Mouse (Mus musculus): ENCODE results near the gene Ntrk2. TPM values are rescaled to one million over a fixed set of nuclear protein-coding genes. Genes with fewer than 3 reads are reported as not detected.

Ntrk2 gene
- total and polyA plus RNA-seq, 2 experiments from 2014 or later: 141 to 207 TPM

DNA sequence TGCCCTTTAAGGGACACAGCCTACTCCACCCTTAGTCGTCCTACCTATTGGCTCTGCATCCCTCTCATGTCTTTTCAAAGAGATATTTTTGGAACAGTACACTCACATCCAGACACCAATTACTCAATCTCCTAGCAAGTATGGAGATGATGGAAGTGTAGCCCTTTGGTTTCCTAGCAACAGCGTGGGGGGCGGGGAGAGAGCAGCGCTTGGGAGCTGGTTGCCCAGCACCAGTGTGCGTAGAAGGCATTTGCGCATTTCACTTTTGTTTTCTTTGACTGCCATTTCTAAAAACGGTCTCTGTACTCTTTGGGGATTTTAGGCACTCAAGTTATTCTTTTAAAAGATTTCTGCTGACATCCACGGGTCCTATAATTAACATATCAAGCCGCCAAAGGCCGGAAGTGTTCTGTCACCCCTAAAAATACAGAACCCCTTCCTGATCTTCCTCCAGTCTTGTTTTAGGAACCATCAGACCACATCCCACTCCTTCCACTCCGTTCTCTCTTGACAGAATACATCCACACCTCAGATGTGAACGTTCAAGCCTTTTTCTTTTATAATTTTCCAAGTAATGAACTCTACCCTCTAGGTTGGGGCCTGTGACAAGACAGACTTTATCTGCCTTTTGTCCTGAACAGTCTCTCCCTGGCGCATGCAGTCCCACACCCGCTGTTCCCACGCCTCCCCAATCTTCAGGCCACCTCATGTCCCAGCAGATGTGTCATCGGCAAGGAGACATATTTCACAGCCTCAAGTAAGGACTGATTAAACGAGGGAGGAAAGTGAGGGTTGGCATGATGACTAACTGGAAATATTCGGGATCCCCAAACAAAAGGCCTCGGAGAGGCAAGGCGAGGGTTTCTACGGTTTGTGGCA is 339.5 kb downstream of the Ntrk2 start:
- 28% methylated on average over 21 of the region's 21 CpGs for WGBS
- peak; percentile 94 for DNase-seq (ENCODE audit: low spot score)
- Histone ChIP-seq H3K4me2 (ENCODE audit: low read depth, low read length, poor library complexity, severe bottlenecking) (no peak overlapping the region; the same call in 1 of the 2 replicates), H3K4me3 (ENCODE audit: low read depth, low read length) (no peak overlapping the region), H3K27ac (ENCODE audit: low read depth, low read length) (peak overlapping the region; percentile 84), H3K36me3 (ENCODE audit: insufficient read depth, low read length) (no peaks in the 10 kb centered on the region), H3K9me3 (ENCODE audit: low read length) (no peaks in the 10 kb centered on the region), H3K4me1 (ENCODE audit: insufficient read depth, low read length) (peaks cover 18% of the 10 kb centered on the region), H3K27me3 (ENCODE audit: insufficient read depth, low read length) (no peaks in the 10 kb centered on the region), H3K9ac (replicated peaks; ENCODE audit: low read length, poor library complexity, severe bottlenecking) (no peak overlapping the region)
- ATAC-seq (ENCODE audit: low FRiP score): peak; percentile 86
- TF ChIP-seq CTCF (IDR thresholded peaks at IDR 0.05): no peak

DNA sequence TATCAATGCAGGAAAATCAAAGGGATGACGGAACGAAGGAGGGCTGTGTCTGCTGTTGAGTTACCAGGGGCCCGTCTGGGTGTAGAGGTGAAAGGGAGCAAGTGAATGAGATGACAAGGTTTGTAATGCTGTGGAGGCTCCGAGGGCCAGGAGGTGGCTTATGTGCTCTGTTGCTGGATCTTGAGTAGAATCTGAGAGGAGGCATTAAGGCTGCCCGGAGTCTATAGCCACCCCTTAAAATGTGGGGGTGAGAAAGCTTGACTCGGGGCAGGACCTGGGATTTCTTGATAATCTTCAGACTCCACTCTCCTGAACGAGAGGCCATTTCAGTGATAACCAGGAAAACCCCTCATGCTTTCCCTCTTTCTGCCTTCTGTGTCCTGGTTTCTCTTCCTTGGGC is 340.2 kb downstream of the Ntrk2 start:
- 85% methylated on average over 7 of the region's 7 CpGs for WGBS
- Histone ChIP-seq H3K4me3 (ENCODE audit: low read depth, low read length) (no peak overlapping the region), H3K27me3 (ENCODE audit: insufficient read depth, low read length) (no peaks in the 10 kb centered on the region), H3K4me1 (ENCODE audit: insufficient read depth, low read length) (peaks cover 18% of the 10 kb centered on the region), H3K27ac (ENCODE audit: low read depth, low read length) (peak overlapping the region; percentile 84), H3K9ac (replicated peaks; ENCODE audit: low read length, poor library complexity, severe bottlenecking) (no peak overlapping the region), H3K36me3 (ENCODE audit: insufficient read depth, low read length) (no peaks in the 10 kb centered on the region), H3K4me2 (ENCODE audit: low read depth, low read length, poor library complexity, severe bottlenecking) (no peak overlapping the region), H3K9me3 (ENCODE audit: low read length) (no peaks in the 10 kb centered on the region)
- ATAC-seq (ENCODE audit: low FRiP score): no peak
- no peak for TF ChIP-seq CTCF (IDR thresholded peaks at IDR 0.05)
- DNase-seq (ENCODE audit: low spot score): no peak

- H3K27ac ChIP-seq (ENCODE audit: low read depth, low read length): no peak overlapping the region
- no peaks in the 10 kb centered on the region for H3K27me3 ChIP-seq (ENCODE audit: insufficient read depth, low read length)
- no peaks in the 10 kb centered on the region for H3K36me3 ChIP-seq (ENCODE audit: insufficient read depth, low read length)
- H3K9ac ChIP-seq (replicated peaks; ENCODE audit: low read length, poor library complexity, severe bottlenecking): no peak overlapping the region
- no peak overlapping the region for H3K4me3 ChIP-seq (ENCODE audit: low read depth, low read length)
- ATAC-seq (ENCODE audit: low FRiP score) (no peak), DNase-seq (ENCODE audit: low spot score) (no peak)
- no peak for TF ChIP-seq CTCF (IDR thresholded peaks at IDR 0.05)
- no peak overlapping the region for H3K4me2 ChIP-seq (ENCODE audit: low read depth, low read length, poor library complexity, severe bottlenecking)
- no peaks in the 10 kb centered on the region for H3K9me3 ChIP-seq (ENCODE audit: low read length)
- 53% methylated on average over 4 of the region's 4 CpGs for whole genome bisulfite sequencing
- peaks cover 18% of the 10 kb centered on the region for H3K4me1 ChIP-seq (ENCODE audit: insufficient read depth, low read length)
Measured at GRCm38 (mm10) chr13:59147976-59148375, 341.6 kb downstream of the Ntrk2 start.

DNA sequence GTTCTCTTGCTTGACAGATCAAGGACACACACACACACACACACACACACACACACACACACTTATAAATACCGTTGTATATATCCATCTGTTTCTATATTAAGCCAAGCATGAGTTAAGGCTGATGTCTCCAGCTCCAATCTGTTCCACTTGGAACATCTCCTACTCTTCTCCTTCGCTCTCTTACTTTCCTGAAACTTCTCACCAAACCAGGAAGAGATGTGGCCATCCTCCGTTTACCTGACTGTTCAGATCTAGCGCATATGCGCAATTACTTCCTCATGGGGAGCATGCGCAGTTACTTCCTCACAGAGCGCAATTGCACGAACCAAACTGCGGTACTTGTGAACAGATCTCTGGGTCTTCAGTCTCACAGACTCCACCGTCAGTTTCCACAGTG is 342.4 kb downstream of the Ntrk2 start:
- no peak overlapping the region for H3K9ac ChIP-seq (replicated peaks; ENCODE audit: low read length, poor library complexity, severe bottlenecking)
- H3K4me2 ChIP-seq (ENCODE audit: low read depth, low read length, poor library complexity, severe bottlenecking): no peak overlapping the region
- peaks cover 18% of the 10 kb centered on the region for H3K4me1 ChIP-seq (ENCODE audit: insufficient read depth, low read length)
- H3K4me3 ChIP-seq (ENCODE audit: low read depth, low read length): no peak overlapping the region
- DNase-seq (ENCODE audit: low spot score): no peak
- no peaks in the 10 kb centered on the region for H3K9me3 ChIP-seq (ENCODE audit: low read length)
- WGBS: 94% methylated on average over 10 of the region's 10 CpGs
- H3K27ac ChIP-seq (ENCODE audit: low read depth, low read length): no peak overlapping the region
- no peak for TF ChIP-seq CTCF (IDR thresholded peaks at IDR 0.05)
- no peaks in the 10 kb centered on the region for H3K27me3 ChIP-seq (ENCODE audit: insufficient read depth, low read length)
- no peak for ATAC-seq (ENCODE audit: low FRiP score)
- no peaks in the 10 kb centered on the region for H3K36me3 ChIP-seq (ENCODE audit: insufficient read depth, low read length)

GRCm38 (mm10) chr13:59164015-59164414 is 357.6 kb downstream of the Ntrk2 start:
- no peaks in the 10 kb centered on the region for H3K27me3 ChIP-seq (ENCODE audit: insufficient read depth, low read length)
- no peak for TF ChIP-seq CTCF (IDR thresholded peaks at IDR 0.05)
- DNase-seq (ENCODE audit: low spot score): no peak
- H3K36me3 ChIP-seq (ENCODE audit: insufficient read depth, low read length): no peaks in the 10 kb centered on the region
- no peak overlapping the region for H3K4me3 ChIP-seq (ENCODE audit: low read depth, low read length)
- ATAC-seq (ENCODE audit: low FRiP score): no peak
- no peak overlapping the region for H3K27ac ChIP-seq (ENCODE audit: low read depth, low read length)
- no peaks in the 10 kb centered on the region for H3K4me1 ChIP-seq (ENCODE audit: insufficient read depth, low read length)
- no peaks in the 10 kb centered on the region for H3K9me3 ChIP-seq (ENCODE audit: low read length)
- no peak overlapping the region for H3K4me2 ChIP-seq (ENCODE audit: low read depth, low read length, poor library complexity, severe bottlenecking)
- 86% methylated on average over 8 of the region's 8 CpGs for WGBS
- H3K9ac ChIP-seq (replicated peaks; ENCODE audit: low read length, poor library complexity, severe bottlenecking): no peak overlapping the region

GRCm38 (mm10) chr13:59173840-59174239 is 367.5 kb downstream of the Ntrk2 start:
- no peak overlapping the region for H3K4me2 ChIP-seq (ENCODE audit: low read depth, low read length, poor library complexity, severe bottlenecking)
- no peak for ATAC-seq (ENCODE audit: low FRiP score)
- H3K9ac ChIP-seq (replicated peaks; ENCODE audit: low read length, poor library complexity, severe bottlenecking): no peak overlapping the region
- TF ChIP-seq CTCF (IDR thresholded peaks at IDR 0.05): no peak
- H3K9me3 ChIP-seq (ENCODE audit: low read length): no peaks in the 10 kb centered on the region
- H3K27ac ChIP-seq (ENCODE audit: low read depth, low read length): no peak overlapping the region
- WGBS: 74% methylated on average over 8 of the region's 8 CpGs
- no peak overlapping the region for H3K4me3 ChIP-seq (ENCODE audit: low read depth, low read length)
- DNase-seq (ENCODE audit: low spot score): no peak
- no peaks in the 10 kb centered on the region for H3K4me1 ChIP-seq (ENCODE audit: insufficient read depth, low read length)
- no peaks in the 10 kb centered on the region for H3K36me3 ChIP-seq (ENCODE audit: insufficient read depth, low read length)
- no peaks in the 10 kb centered on the region for H3K27me3 ChIP-seq (ENCODE audit: insufficient read depth, low read length)
